Mouse (Mus musculus) liver, adult 2 months (tissue): ENCODE measurements at regions not wholly inside any gene's neighbourhood (a gene's known extent, or its start where the extent isn't known, plus 50 kb on each side); places are given as distances from the start of the nearest gene placed in this dataset.

Experiments
- DNase-seq: peaks from one replicate; pipeline ENCODE4 v3.0.0-alpha.2; 2011; ENCODE audit warnings: low read depth, low spot score; ENCODE audit errors: extremely low read depth
- H3K27ac ChIP-seq: fragments of 200-500 bp; replicated peaks from 2 replicates; pipeline ENCODE4 v1.5.1; 2012; ENCODE audit warnings: low read depth, mild to moderate bottlenecking, control low read depth, inconsistent platforms, low read length; ENCODE audit not compliant: insufficient read depth
- H3K27me3 ChIP-seq: fragments of 200-500 bp; 2 replicates; pipeline ENCODE4 v1.6.1; 2012; ENCODE audit warnings: mild to moderate bottlenecking, moderate library complexity, low read length, inconsistent platforms; ENCODE audit not compliant: control insufficient read depth, insufficient read depth
- H3K36me3 ChIP-seq: fragments of 200-500 bp; 2 replicates; pipeline ENCODE4 v1.6.1; 2012; ENCODE audit warnings: low read length, inconsistent platforms; ENCODE audit not compliant: control insufficient read depth, insufficient read depth
- H3K4me1 ChIP-seq: fragments of 200-500 bp; 2 replicates; pipeline ENCODE4 v1.6.1; 2011; ENCODE audit warnings: low read length; ENCODE audit not compliant: control insufficient read depth, insufficient read depth
- H3K4me3 ChIP-seq: fragments of 200-500 bp; 2 replicates; pipeline ENCODE4 v1.5.1; 2011; ENCODE audit warnings: low read depth, mild to moderate bottlenecking, control low read depth, low read length, moderate library complexity; ENCODE audit not compliant: insufficient read depth
- H3K79me2 ChIP-seq: fragments of 200-500 bp; 2 replicates; pipeline ENCODE4 v1.6.1; 2012; ENCODE audit warnings: inconsistent platforms, mild to moderate bottlenecking, low read length, moderate library complexity; ENCODE audit not compliant: control insufficient read depth, insufficient read depth
- H3K9ac ChIP-seq: fragments of 200-500 bp; 2 replicates; pipeline ENCODE4 v1.6.1; 2012; ENCODE audit warnings: low read depth, mild to moderate bottlenecking, control low read depth, inconsistent platforms, low read length
- CTCF ChIP-seq: fragments of 200-500 bp; IDR thresholded peaks from 2 replicates; pipeline ENCODE4 v1.5.1; 2011; ENCODE audit warnings: low read depth, low read length, control low read depth
- POLR2A ChIP-seq: fragments of 200-500 bp; IDR thresholded peaks from 2 replicates; pipeline ENCODE4 v1.6.1; 2011; ENCODE audit warnings: low read length, control low read depth; ENCODE audit not compliant: insufficient read depth; ENCODE audit errors: extremely low read depth
- WGBS: fragments of 180-500 bp; shearing (Covaris S2); methylation state at CpG from one replicate; pipeline ENCODE4 v1.1.7; 2018; 5-methylcytosine and 5-hydroxymethylcytosine counted together

- no peak overlapping the region for H3K4me3 ChIP-seq
- H3K4me1 ChIP-seq, result 0 out of 2 replicates have a peak, but pooled peaks cover 3% of the 10 kb centered on the region
- 93% methylated on average over 4 of the region's 4 CpGs for WGBS
- no peaks in the 10 kb centered on the region for H3K27me3 ChIP-seq
- no peak for DNase-seq
- no peak overlapping the region for H3K27ac ChIP-seq
- H3K9ac ChIP-seq, result no peak overlapping the region
- no peaks in the 10 kb centered on the region for H3K79me2 ChIP-seq
- H3K36me3 ChIP-seq, result no peaks in the 10 kb centered on the region
- TF ChIP-seq CTCF (no peak), POLR2A (no peak)
Measured at GRCm38 (mm10) chr7:71457409-71458103, 106.3 kb upstream of the Gm10295 start.

- Histone ChIP-seq H3K27me3 (no peaks in the 10 kb centered on the region), H3K79me2 (no peaks in the 10 kb centered on the region), H3K27ac (no peak overlapping the region), H3K4me1 (0 out of 2 replicates have a peak, but pooled peaks cover 3% of the 10 kb centered on the region), H3K9ac (no peak overlapping the region), H3K36me3 (no peaks in the 10 kb centered on the region), H3K4me3 (no peak overlapping the region)
- TF ChIP-seq POLR2A (no peak), CTCF (no peak)
- DNase-seq, result peak; percentile 12
- 31% methylated on average over 13 of the region's 13 CpGs for WGBS
Measured at GRCm38 (mm10) chr7:71456421-71456820, 105.1 kb upstream of the Gm10295 start.

- H3K36me3 ChIP-seq, result no peaks in the 10 kb centered on the region
- no peaks in the 10 kb centered on the region for H3K4me1 ChIP-seq
- TF ChIP-seq POLR2A (no peak), CTCF (no peak)
- H3K27me3 ChIP-seq, result no peaks in the 10 kb centered on the region
- no peak overlapping the region for H3K27ac ChIP-seq
- 88% methylated on average over 11 of the region's 11 CpGs for WGBS
- H3K4me3 ChIP-seq, result no peak overlapping the region
- H3K9ac ChIP-seq, result no peak overlapping the region
- DNase-seq, result no peak
- H3K79me2 ChIP-seq, result no peaks in the 10 kb centered on the region
Measured at GRCm38 (mm10) chr7:71440330-71441240, 89.3 kb upstream of the Gm10295 start.

- TF ChIP-seq POLR2A, result no peak
- TF ChIP-seq CTCF, result no peak
- no peaks in the 10 kb centered on the region for H3K36me3 ChIP-seq
- H3K27ac ChIP-seq, result no peak overlapping the region
- DNase-seq, result no peak
- WGBS, result 70% methylated on average over 2 of the region's 2 CpGs
- H3K9ac ChIP-seq, result no peak overlapping the region
- no peaks in the 10 kb centered on the region for H3K79me2 ChIP-seq
- no peak overlapping the region for H3K4me3 ChIP-seq
- H3K4me1 ChIP-seq, result no peaks in the 10 kb centered on the region
- H3K27me3 ChIP-seq, result no peaks in the 10 kb centered on the region
Measured at GRCm38 (mm10) chr7:71425982-71426381, 74.7 kb upstream of the Gm10295 start.

GRCm38 (mm10) chr7:71419261-71419660 is 68.0 kb upstream of the Gm10295 start:
- 78% methylated on average over 5 of the region's 5 CpGs for WGBS
- H3K36me3 ChIP-seq, result no peaks in the 10 kb centered on the region
- no peaks in the 10 kb centered on the region for H3K4me1 ChIP-seq
- no peak overlapping the region for H3K27ac ChIP-seq
- H3K79me2 ChIP-seq, result no peaks in the 10 kb centered on the region
- peak; percentile 42 for DNase-seq
- H3K9ac ChIP-seq, result no peak overlapping the region
- TF ChIP-seq CTCF (no peak), POLR2A (no peak)
- H3K4me3 ChIP-seq, result no peak overlapping the region
- no peaks in the 10 kb centered on the region for H3K27me3 ChIP-seq
